Mouse (Mus musculus): ENCODE results near the gene Crtc3.
A peak's percentile ranks its signal among the peaks of the same experiment; 100 is the strongest.

Crtc3 gene

GRCm38 (mm10) chr7:80589054-80589746 is 99.5 kb downstream of the Crtc3 start:
- no peak for DNase-seq

GRCm38 (mm10) chr7:80587684-80588083 is 101.0 kb downstream of the Crtc3 start:
- DNase-seq = peak; percentile 9

GRCm38 (mm10) chr7:80586681-80587660 is 101.7 kb downstream of the Crtc3 start:
- peak; percentile 19 for DNase-seq

- DNase-seq = no peak
Observed at GRCm38 (mm10) chr7:80586161-80586560, 102.5 kb downstream of the Crtc3 start.

GRCm38 (mm10) chr7:80585380-80585779 is 103.3 kb downstream of the Crtc3 start:
- no peak for DNase-seq

GRCm38 (mm10) chr7:80583981-80584380 is 104.7 kb downstream of the Crtc3 start:
- peak; percentile 56 for DNase-seq

GRCm38 (mm10) chr7:80582821-80583451 is 105.7 kb downstream of the Crtc3 start:
- peak; percentile 44 for DNase-seq

- DNase-seq = peak; percentile 29
Observed at GRCm38 (mm10) chr7:80580368-80580767, 108.3 kb downstream of the Crtc3 start.

GRCm38 (mm10) chr7:80577417-80577980 is 111.2 kb downstream of the Crtc3 start:
- DNase-seq = no peak

GRCm38 (mm10) chr7:80576626-80577025 is 112.1 kb downstream of the Crtc3 start:
- no peak for DNase-seq

- DNase-seq = no peak
Observed at GRCm38 (mm10) chr7:80575750-80576149, 112.9 kb downstream of the Crtc3 start.

- no peak for DNase-seq
Observed at GRCm38 (mm10) chr7:80573076-80573475, 115.6 kb downstream of the Crtc3 start.

GRCm38 (mm10) chr7:80567982-80568381 is 120.7 kb downstream of the Crtc3 start:
- DNase-seq = no peak

GRCm38 (mm10) chr7:80561931-80562330 is 126.7 kb downstream of the Crtc3 start:
- DNase-seq = no peak

- DNase-seq = no peak
Observed at GRCm38 (mm10) chr7:80561271-80561670, 127.4 kb downstream of the Crtc3 start.

GRCm38 (mm10) chr7:80558572-80558971 is 130.1 kb downstream of the Crtc3 start:
- no peak for DNase-seq

- no peak for DNase-seq
Observed at GRCm38 (mm10) chr7:80558101-80558500, 130.6 kb downstream of the Crtc3 start.

- peak; percentile 18 for DNase-seq
Observed at GRCm38 (mm10) chr7:80557161-80557560, 131.5 kb downstream of the Crtc3 start.

- DNase-seq = peak; percentile 25
Observed at GRCm38 (mm10) chr7:80556166-80556565, 132.5 kb downstream of the Crtc3 start.

- no peak for DNase-seq
Observed at GRCm38 (mm10) chr7:80555146-80555545, 133.5 kb downstream of the Crtc3 start.

GRCm38 (mm10) chr7:80554180-80555021 is 134.3 kb downstream of the Crtc3 start:
- DNase-seq = peak; percentile 6

All from kidney, adult 18-20 months (tissue).